ENCODE assay signal across 14 mouse cellular contexts in genomic region chr5:35646927-35647326, GRCm38 (mm10). TPM values are rescaled to one million over a fixed set of nuclear protein-coding genes. Genes with fewer than 3 reads are reported as not detected.
DNase-seq lines count a peak whose midpoint lies in the region; ATAC-seq lines count a peak whose summit lies in the region.
"Had no signal": no experiment of that assay in that cellular context is flagged by ENCODE, and none has a peak within 500 bp of the region (broad histone marks: within the 10 kb centered on the region; RNA-seq: fewer than 3 reads in every experiment).

No protein-coding gene starts in this region.

- H3K4me3 ChIP-seq in heart, embryonic 11.5 days (ENCODE audit: low read depth, low read length), result no peak overlapping the region
- H3K4me3 ChIP-seq in lung, embryonic 16.5 days (ENCODE audit: low read length), result no peak overlapping the region
- no peak overlapping the region for H3K4me3 ChIP-seq in intestine, embryonic 16.5 days (ENCODE audit: low read length)
- H3K4me3 ChIP-seq in liver, embryonic 12.5 days, result no peak overlapping the region
- H3K4me3 ChIP-seq: hindbrain, embryonic 15.5 days; layer of hippocampus, adult 2 months had no signal

- H3K4me1 ChIP-seq in heart, embryonic 11.5 days (ENCODE audit: control insufficient read depth, insufficient read depth, low read length), result peaks cover 4% of the 10 kb centered on the region; the same call in 1 of the 2 replicates
- peaks cover 25% of the 10 kb centered on the region for H3K4me1 ChIP-seq in lung, embryonic 16.5 days (replicated peaks; ENCODE audit: control insufficient read depth, insufficient read depth, low read length)
- peaks cover 28% of the 10 kb centered on the region for H3K4me1 ChIP-seq in intestine, embryonic 16.5 days (ENCODE audit: control insufficient read depth, insufficient read depth, low read length)
- 0 out of 2 replicates have a peak, but pooled peaks cover 5% of the 10 kb centered on the region for H3K4me1 ChIP-seq in liver, embryonic 12.5 days
- H3K4me1 ChIP-seq: hindbrain, embryonic 15.5 days had no signal

- no peak overlapping the region for H3K27ac ChIP-seq in heart, embryonic 11.5 days (ENCODE audit: low read depth, low read length)
- peak overlapping the region; percentile 73 for H3K27ac ChIP-seq in lung, embryonic 16.5 days (ENCODE audit: low read length)
- peak overlapping the region; percentile 80 for H3K27ac ChIP-seq in intestine, embryonic 16.5 days (ENCODE audit: low read length)
- H3K27ac ChIP-seq in liver, embryonic 12.5 days, result no peak overlapping the region
- H3K27ac ChIP-seq: hindbrain, embryonic 15.5 days; layer of hippocampus, adult 2 months had no signal

- WGBS in heart, embryonic 11.5 days (ENCODE audit: insufficient replicate concordance), result 92% methylated on average over 1 of the region's 1 CpGs
- 77% methylated on average over 1 of the region's 1 CpGs for WGBS in lung, embryonic 16.5 days
- WGBS in intestine, embryonic 16.5 days, result 70% methylated on average over 1 of the region's 1 CpGs
- WGBS in liver, embryonic 12.5 days (ENCODE audit: insufficient replicate concordance), result 63% methylated on average over 1 of the region's 1 CpGs

- H3K36me3 ChIP-seq in heart, embryonic 11.5 days (ENCODE audit: control insufficient read depth, insufficient read depth, low read length), result no peaks in the 10 kb centered on the region
- H3K36me3 ChIP-seq in lung, embryonic 16.5 days (ENCODE audit: control insufficient read depth, insufficient read depth, low read length), result no peaks in the 10 kb centered on the region
- no peaks in the 10 kb centered on the region for H3K36me3 ChIP-seq in intestine, embryonic 16.5 days (ENCODE audit: control insufficient read depth, insufficient read depth, low read length)
- H3K36me3 ChIP-seq in liver, embryonic 12.5 days, result no peaks in the 10 kb centered on the region
- H3K36me3 ChIP-seq: hindbrain, embryonic 15.5 days had no signal

- no peak for ATAC-seq in heart, embryonic 11.5 days (replicated peaks; ENCODE audit: insufficient number of reproducible peaks, low FRiP score, low TSS enrichment)
- peak; percentile 39; the same call in 1 of the 2 replicates for ATAC-seq in lung, embryonic 16.5 days (ENCODE audit: low read depth)
- ATAC-seq in intestine, embryonic 16.5 days, result no peak
- ATAC-seq in liver, embryonic 12.5 days, result no peak
- ATAC-seq: forebrain, embryonic 16.5 days had no signal

- H3K27me3 ChIP-seq in heart, embryonic 11.5 days (ENCODE audit: control insufficient read depth, insufficient read depth, low read length), result no peaks in the 10 kb centered on the region
- H3K27me3 ChIP-seq in lung, embryonic 16.5 days (ENCODE audit: control insufficient read depth, insufficient read depth, low read depth, low read length), result no peaks in the 10 kb centered on the region
- no peaks in the 10 kb centered on the region for H3K27me3 ChIP-seq in intestine, embryonic 16.5 days (replicated peaks; ENCODE audit: control insufficient read depth, insufficient read depth, low read length)
- no peaks in the 10 kb centered on the region for H3K27me3 ChIP-seq in liver, embryonic 12.5 days (replicated peaks)
- H3K27me3 ChIP-seq: hindbrain, embryonic 15.5 days had no signal

- peak; percentile 74 to 81 for DNase-seq in heart, adult 18-20 months
- DNase-seq in lung, postnatal 25 days (ENCODE audit: low spot score), result no peak
- peak; percentile 66 for DNase-seq in testis, postnatal 10 days (ENCODE audit: low spot score)
- no peak for DNase-seq in right cerebral cortex, postnatal 36 days (ENCODE audit: low spot score in 2 of 2)
- DNase-seq: cerebellum, adult 18-20 months; right cerebral cortex, postnatal 4 days had no signal

- no peak overlapping the region for H3K4me2 ChIP-seq in heart, embryonic 11.5 days
- no peak overlapping the region for H3K4me2 ChIP-seq in lung, embryonic 16.5 days (ENCODE audit: low read depth, low read length)
- no peak overlapping the region for H3K4me2 ChIP-seq in intestine, embryonic 16.5 days (ENCODE audit: low read depth, low read length)
- no peak overlapping the region for H3K4me2 ChIP-seq in liver, embryonic 12.5 days
- H3K4me2 ChIP-seq: hindbrain, embryonic 15.5 days had no signal

- H3K9me3 ChIP-seq in heart, embryonic 11.5 days (replicated peaks; ENCODE audit: control insufficient read depth, low read length), result no peaks in the 10 kb centered on the region
- H3K9me3 ChIP-seq in lung, embryonic 16.5 days (ENCODE audit: control insufficient read depth, low read length), result no peaks in the 10 kb centered on the region
- no peaks in the 10 kb centered on the region for H3K9me3 ChIP-seq in intestine, embryonic 16.5 days (ENCODE audit: control insufficient read depth, low read length)
- no peaks in the 10 kb centered on the region for H3K9me3 ChIP-seq in liver, embryonic 12.5 days (replicated peaks)
- H3K9me3 ChIP-seq: hindbrain, embryonic 15.5 days had no signal

- no peak overlapping the region for H3K9ac ChIP-seq in heart, embryonic 11.5 days (ENCODE audit: low read depth, low read length)
- H3K9ac ChIP-seq in lung, embryonic 16.5 days (ENCODE audit: low read length), result no peak overlapping the region
- H3K9ac ChIP-seq in intestine, embryonic 16.5 days (ENCODE audit: low read depth, low read length), result no peak overlapping the region
- H3K9ac ChIP-seq in liver, embryonic 12.5 days, result no peak overlapping the region
- H3K9ac ChIP-seq: hindbrain, embryonic 15.5 days had no signal

RNA-seq across cellular contexts. Expression of gene Htra3, which starts 32.7 kb away (rescaled TPM):
- 10 to 100 TPM; 73.5 to 83.6 TPM for total RNA-seq in heart, adult 18-20 months (2021)
- 3.7 and 4.1 TPM in 2 replicates for polyA plus RNA-seq in heart, embryonic 11.5 days (2014; fragmentation: Nextera tagmentation; extraction: Ambion mirVana)
- 36.9 and 37.9 TPM in 2 replicates for polyA plus RNA-seq in lung, embryonic 16.5 days (2015; fragmentation: Nextera tagmentation; extraction: Ambion mirVana)
- 53.5 and 58.1 TPM in 2 replicates for polyA plus RNA-seq in intestine, embryonic 16.5 days (2015; fragmentation: Nextera tagmentation; extraction: Ambion mirVana)
- polyA plus RNA-seq in liver, embryonic 12.5 days (2016; fragmentation: Nextera tagmentation; extraction: Ambion mirVana), result 1.2 and 1.4 TPM in 2 replicates
- total RNA-seq: megakaryocyte-erythroid progenitor cell, adult 5-6 weeks had no signal

Comparison
In these comparisons a context has a peak if more than half of its experiments do, and no peak if none do; other contexts are left out.
1. DNase-seq: peak in heart, adult 18-20 months (2 of 2) and testis, postnatal 10 days (single experiment); none in lung, postnatal 25 days (single experiment) and right cerebral cortex, postnatal 36 days (0 of 2).
2. H3K27ac ChIP-seq: peak in lung, embryonic 16.5 days (single experiment) and intestine, embryonic 16.5 days (single experiment); none in heart, embryonic 11.5 days (single experiment) and liver, embryonic 12.5 days (single experiment).